8 mouse cellular contexts compared by ENCODE assay signal in genomic region chr9:70541584-70541983, GRCm38 (mm10). TPM values are rescaled to one million over a fixed set of nuclear protein-coding genes. Genes with fewer than 3 reads are reported as not detected.
DNase-seq lines count a peak whose midpoint lies in the region; ATAC-seq and TF ChIP-seq lines count a peak whose summit lies in the region.

No protein-coding gene starts in this region.

- 0 out of 2 replicates have a peak, but pooled peaks cover under 1% of the 10 kb centered on the region for H3K36me3 ChIP-seq in lung, embryonic 14.5 days (ENCODE audit: insufficient read depth)
- no peaks in the 10 kb centered on the region for H3K36me3 ChIP-seq in embryonic facial prominence, embryonic 11.5 days (replicated peaks; ENCODE audit: control insufficient read depth, insufficient read depth, low read depth, low read length)
- H3K36me3 ChIP-seq in limb, embryonic 10.5 days: peaks cover 8% of the 10 kb centered on the region
- H3K36me3 ChIP-seq in splenic B cell, adult 2 months (ENCODE audit: control insufficient read depth, insufficient read depth, low read length, poor library complexity, severe bottlenecking): peaks cover under 1% of the 10 kb centered on the region; the same call in 1 of the 2 replicates

- H3K9ac ChIP-seq in lung, embryonic 14.5 days: peak overlapping the region; percentile 97
- H3K9ac ChIP-seq in embryonic facial prominence, embryonic 11.5 days (replicated peaks; ENCODE audit: low read length): peak overlapping the region; percentile 32; the same call in 1 of the 2 replicates

- no peaks in the 10 kb centered on the region for H3K9me3 ChIP-seq in lung, embryonic 14.5 days (ENCODE audit: low read depth, low read length)
- no peaks in the 10 kb centered on the region for H3K9me3 ChIP-seq in embryonic facial prominence, embryonic 11.5 days (replicated peaks; ENCODE audit: control insufficient read depth, low read length)
- no peaks in the 10 kb centered on the region for H3K9me3 ChIP-seq in limb, embryonic 10.5 days (replicated peaks)

- H3K4me3 ChIP-seq in lung, embryonic 14.5 days (ENCODE audit: low read depth, low read length): peak overlapping the region; percentile 92
- H3K4me3 ChIP-seq in embryonic facial prominence, embryonic 11.5 days (ENCODE audit: low read depth, low read length): peak overlapping the region; percentile 91
- H3K4me3 ChIP-seq in limb, embryonic 10.5 days: peak overlapping the region; percentile 95

- H3K4me2 ChIP-seq in lung, embryonic 14.5 days: peak overlapping the region; percentile 91
- H3K4me2 ChIP-seq in embryonic facial prominence, embryonic 11.5 days (ENCODE audit: low read depth, low read length): peak overlapping the region; percentile 56

- 5% methylated on average over 6 of the region's 6 CpGs for WGBS in lung, embryonic 14.5 days
- WGBS in embryonic facial prominence, embryonic 11.5 days: 10% methylated on average over 6 of the region's 6 CpGs
- WGBS in limb, embryonic 10.5 days: 9% methylated on average over 6 of the region's 6 CpGs

- peaks cover 4% of the 10 kb centered on the region; the same call in 1 of the 2 replicates for H3K4me1 ChIP-seq in lung, embryonic 14.5 days (ENCODE audit: insufficient read depth)
- H3K4me1 ChIP-seq in embryonic facial prominence, embryonic 11.5 days (ENCODE audit: control insufficient read depth, insufficient read depth, low read length): no peaks in the 10 kb centered on the region
- H3K4me1 ChIP-seq in limb, embryonic 10.5 days: peaks cover 24% of the 10 kb centered on the region

- DNase-seq in lung, embryonic 14.5 days: peak; percentile 14
- no peak for DNase-seq in lung, postnatal 25 days (ENCODE audit: low spot score)
- no peak for DNase-seq in embryonic facial prominence, embryonic 11.5 days (ENCODE audit: low spot score)
- DNase-seq in limb, embryonic 10.5 days (ENCODE audit: low spot score): peak; percentile 35
- DNase-seq in splenic B cell, adult 2 months (ENCODE audit: low read depth, low spot score): peak; percentile 8
- no peak for DNase-seq in urinary bladder, postnatal 4 days (ENCODE audit: low spot score in 2 of 2)
- no peak for DNase-seq in natural killer cell, adult 2 months (ENCODE audit: low spot score in 2 of 2)
- no peak for DNase-seq in cerebellum, postnatal 4 days (ENCODE audit: low spot score in 2 of 2)

- H3K27me3 ChIP-seq in lung, embryonic 14.5 days (ENCODE audit: insufficient read depth, low read length): no peaks in the 10 kb centered on the region
- no peaks in the 10 kb centered on the region for H3K27me3 ChIP-seq in embryonic facial prominence, embryonic 11.5 days (ENCODE audit: control insufficient read depth, insufficient read depth, low read length)
- no peaks in the 10 kb centered on the region for H3K27me3 ChIP-seq in limb, embryonic 10.5 days (ENCODE audit: low read depth, poor library complexity, severe bottlenecking)
- no peaks in the 10 kb centered on the region for H3K27me3 ChIP-seq in splenic B cell, adult 2 months (ENCODE audit: control insufficient read depth, insufficient read depth, low read length, poor library complexity, severe bottlenecking)

- no peak for ATAC-seq in lung, embryonic 14.5 days (ENCODE audit: insufficient read depth)
- ATAC-seq in embryonic facial prominence, embryonic 11.5 days (replicated peaks; ENCODE audit: insufficient number of reproducible peaks, low FRiP score, low TSS enrichment, low read depth): no peak; the same call in 1 of the 2 replicates

- no peak overlapping the region; the same call in 1 of the 2 replicates for H3K27ac ChIP-seq in lung, embryonic 14.5 days (ENCODE audit: low read depth)
- H3K27ac ChIP-seq in embryonic facial prominence, embryonic 11.5 days (replicated peaks; ENCODE audit: low read depth, low read length): no peak overlapping the region
- H3K27ac ChIP-seq in limb, embryonic 10.5 days: peak overlapping the region; percentile 99; the same call in 1 of the 2 replicates

- no peak for TF ChIP-seq CTCF in lung, embryonic 14.5 days (IDR thresholded peaks at IDR 0.05; ENCODE audit: low read depth)

RNA-seq across cellular contexts. Expression of gene Sltm, which starts 1.0 kb away (rescaled TPM):
- polyA plus RNA-seq in lung, embryonic 14.5 days (2014; fragmentation: Nextera tagmentation; extraction: Ambion mirVana): 55.0 and 55.9 TPM in 2 replicates
- polyA plus RNA-seq in embryonic facial prominence, embryonic 11.5 days (2014; fragmentation: Nextera tagmentation; extraction: Ambion mirVana): 52.6 and 61.9 TPM in 2 replicates
- 55.1 and 61.0 TPM in 2 replicates for polyA plus RNA-seq in limb, embryonic 10.5 days (2016; fragmentation: Nextera tagmentation; extraction: Ambion mirVana)

RNA-seq across cellular contexts. Expression of gene Rnf111, which starts 38.1 kb away (rescaled TPM):
- polyA plus RNA-seq in lung, embryonic 14.5 days (2014; fragmentation: Nextera tagmentation; extraction: Ambion mirVana): 28.5 and 29.2 TPM in 2 replicates
- polyA plus RNA-seq in embryonic facial prominence, embryonic 11.5 days (2014; fragmentation: Nextera tagmentation; extraction: Ambion mirVana): 32.9 and 35.2 TPM in 2 replicates
- 27.5 and 29.9 TPM in 2 replicates for polyA plus RNA-seq in limb, embryonic 10.5 days (2016; fragmentation: Nextera tagmentation; extraction: Ambion mirVana)

Comparison
In these comparisons a context has a peak if more than half of its experiments do, and no peak if none do; other contexts are left out.
1. DNase-seq: peak in lung, embryonic 14.5 days (single experiment), limb, embryonic 10.5 days (single experiment) and splenic B cell, adult 2 months (single experiment); none in lung, postnatal 25 days (single experiment), embryonic facial prominence, embryonic 11.5 days (single experiment), urinary bladder, postnatal 4 days (0 of 2), natural killer cell, adult 2 months (0 of 2) and cerebellum, postnatal 4 days (0 of 2).
2. Peak in every context shown above with its lines, with median percentiles within 50 percentile points of each other: H3K4me3 ChIP-seq.